Mouse (Mus musculus) heart, postnatal 25 days (tissue): ENCODE results near the gene Scfd2. TPM values are rescaled to one million over a fixed set of nuclear protein-coding genes. Genes with fewer than 3 reads are reported as not detected.

ENCODE experiments used
- DNase-seq: peaks from one replicate; pipeline ENCODE4 v3.0.0; 2022; ENCODE audit warnings: low spot score
- intact Hi-C: fragments of 180-260 bp; cut with DNase I; formaldehyde crosslinking; loops from one replicate; pipeline ENCODE4 v1.15.1; 2025
- total RNA-seq, 2 experiments: library from RNA; stranded (reverse); gene quantifications; 2 replicates each; pipeline ENCODE4 v1.2.3; 2021

The Scfd2 gene
- total RNA-seq, 2 experiments from 2014 or later: 11.4 to 12.9 TPM

- intact Hi-C loops: no loop called here
- DNase-seq: no peak
Measured at GRCm38 (mm10) chr5:74254996-74255395, 276.6 kb downstream of the Scfd2 start.

DNA sequence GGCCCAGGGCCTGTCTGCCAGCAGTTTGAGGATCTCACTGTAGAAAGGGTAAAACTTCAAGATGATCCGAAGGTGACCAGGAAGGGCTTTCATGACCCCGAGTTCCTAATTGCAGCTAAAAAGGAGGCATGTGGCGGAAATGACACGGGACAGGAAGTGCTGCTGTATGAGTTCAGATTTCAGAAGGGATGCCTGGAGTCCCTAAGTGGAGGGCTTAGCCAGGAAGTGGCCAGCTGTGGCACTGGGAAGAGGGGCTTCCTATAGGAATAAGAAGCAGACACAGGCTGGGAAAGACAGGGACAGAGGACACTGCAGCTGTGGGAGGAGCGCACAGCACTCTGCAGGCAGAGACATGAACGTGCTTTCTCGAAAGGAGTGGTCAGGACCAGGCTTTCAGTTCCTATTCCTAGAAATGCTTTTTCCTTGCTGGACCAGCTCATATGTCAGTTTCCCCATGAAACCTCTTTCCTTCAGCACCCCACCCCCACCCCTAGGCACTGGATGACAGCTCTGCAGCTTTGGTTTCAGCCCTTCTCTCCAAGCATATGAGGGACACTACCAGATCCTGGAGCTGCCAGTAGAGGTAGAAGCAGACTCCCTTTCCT lies 277.7 kb downstream of the Scfd2 start:
- intact Hi-C loops: no loop called here
- no peak for DNase-seq

- intact Hi-C loops: no loop called here
- DNase-seq: no peak
Measured at GRCm38 (mm10) chr5:74252672-74253286, 278.8 kb downstream of the Scfd2 start.

DNA sequence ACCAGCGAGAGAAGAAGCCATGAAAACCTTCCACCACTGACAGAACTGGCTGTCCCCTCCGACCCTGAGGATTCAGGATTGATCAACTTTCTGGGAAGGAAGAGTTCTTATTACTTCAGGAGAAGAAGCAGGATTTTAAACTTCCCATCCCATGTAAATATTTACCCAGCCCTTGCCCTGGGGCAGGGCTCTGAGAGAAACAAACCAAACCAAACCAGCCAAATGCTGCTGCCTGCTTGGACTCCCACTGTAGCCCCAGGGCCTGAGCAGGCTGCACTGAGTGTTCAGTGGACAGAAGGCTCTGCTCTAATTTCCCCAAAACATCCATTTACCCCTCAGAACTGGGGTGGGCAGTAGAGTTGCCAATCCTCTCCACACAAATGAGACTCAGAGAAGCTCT lies 280.6 kb downstream of the Scfd2 start:
- no peak for DNase-seq
- intact Hi-C loops: no loop called here

DNA sequence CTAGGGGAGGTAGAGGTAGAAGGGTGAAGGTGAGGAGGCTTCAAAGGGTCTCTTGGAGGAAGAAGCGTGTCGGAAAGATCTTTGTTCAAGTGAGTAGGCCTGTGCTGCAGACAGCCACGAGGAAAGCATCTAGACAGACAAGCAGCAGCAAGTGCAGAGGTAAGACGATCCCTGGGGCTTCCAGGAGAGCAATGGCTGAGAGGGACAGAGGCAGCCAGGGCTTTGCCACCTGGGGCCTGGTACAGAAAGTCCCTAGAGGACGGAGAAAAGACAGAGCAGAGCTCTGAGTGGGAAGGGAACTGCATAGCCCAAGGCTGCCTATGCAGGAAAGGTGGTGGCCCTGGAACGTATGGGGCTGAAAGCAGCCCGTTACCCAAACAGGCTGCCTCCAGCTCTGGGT lies 281.3 kb downstream of the Scfd2 start:
- intact Hi-C loops: no loop called here
- no peak for DNase-seq

DNA sequence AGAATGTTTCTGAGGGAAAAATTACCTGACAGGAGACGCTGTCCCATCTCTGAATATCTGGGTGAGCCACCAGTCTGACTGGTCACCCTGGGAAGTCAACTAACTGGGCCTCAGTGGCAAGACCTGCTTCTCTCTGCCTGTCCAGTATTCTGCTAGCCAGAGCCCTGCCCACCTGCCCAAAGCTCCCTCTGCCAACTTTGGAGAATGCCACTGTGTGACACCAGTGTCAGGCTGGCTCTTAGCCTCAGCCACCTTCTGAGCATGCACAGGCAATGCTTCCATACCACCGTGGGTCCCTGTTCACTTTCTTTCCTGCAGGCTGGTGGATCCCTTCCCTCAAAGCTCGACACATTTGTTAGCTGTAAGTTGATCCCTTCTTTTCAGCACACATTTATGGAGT lies 281.8 kb downstream of the Scfd2 start:
- no peak for DNase-seq
- intact Hi-C loops: no loop called here

GRCm38 (mm10) chr5:74246971-74247370 lies 284.6 kb downstream of the Scfd2 start:
- intact Hi-C loops: no loop called here
- no peak for DNase-seq

GRCm38 (mm10) chr5:74246453-74246852 lies 285.1 kb downstream of the Scfd2 start:
- DNase-seq: no peak
- intact Hi-C loops: no loop called here

GRCm38 (mm10) chr5:74245641-74246145 lies 285.9 kb downstream of the Scfd2 start:
- intact Hi-C loops: loop anchor here (2.0 kb wide), 1 partner anchor 19 kb away; no protein-coding TSS in a partner anchor
- DNase-seq: no peak

- intact Hi-C loops: loop anchor here (2.0 kb wide), 1 partner anchor 20 kb away; no protein-coding TSS in a partner anchor
- DNase-seq: no peak
Measured at GRCm38 (mm10) chr5:74244406-74245019, 287.0 kb downstream of the Scfd2 start.

- DNase-seq: no peak
- intact Hi-C loops: no loop called here
Measured at GRCm38 (mm10) chr5:74242654-74243053, 288.9 kb downstream of the Scfd2 start.

DNA sequence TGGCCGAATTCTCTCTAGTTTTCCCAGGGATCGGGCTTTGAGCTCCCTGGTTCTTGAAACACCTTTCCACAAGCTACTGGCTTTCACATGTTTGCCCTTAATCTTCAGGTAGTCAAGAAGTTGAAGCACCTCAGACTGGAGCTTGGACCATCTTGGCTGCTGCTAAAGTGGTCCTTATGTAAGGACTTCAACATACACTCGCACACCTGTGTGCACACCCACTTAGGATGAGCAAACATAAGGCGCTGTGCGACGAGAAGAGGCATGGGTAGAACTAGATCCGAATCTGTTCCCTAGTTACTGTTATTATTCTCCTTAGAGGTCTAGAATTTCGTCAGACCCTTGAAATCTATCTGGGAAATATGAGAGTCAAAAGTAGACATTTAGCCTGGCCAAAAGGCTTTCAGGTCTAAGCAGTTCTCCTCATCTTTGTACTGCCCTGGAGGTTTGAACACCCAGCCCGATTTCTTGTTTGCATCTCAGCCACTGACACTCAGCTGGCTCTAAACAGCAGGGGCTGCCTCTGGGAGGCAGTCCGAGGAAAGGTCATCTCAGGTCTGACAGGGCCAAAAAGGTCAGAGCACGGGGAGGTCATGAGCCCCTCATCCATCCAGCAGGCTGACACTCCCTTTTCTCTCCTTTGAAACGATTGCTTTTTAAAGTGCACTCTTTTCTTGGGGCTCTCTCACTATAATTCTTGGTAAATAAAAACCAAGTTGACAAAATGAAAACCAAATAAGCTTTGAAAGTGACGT lies 290.5 kb downstream of the Scfd2 start:
- no peak for DNase-seq
- intact Hi-C loops: no loop called here

- intact Hi-C loops: no loop called here
- no peak for DNase-seq
Measured at GRCm38 (mm10) chr5:74240298-74240697, 291.3 kb downstream of the Scfd2 start.

DNA sequence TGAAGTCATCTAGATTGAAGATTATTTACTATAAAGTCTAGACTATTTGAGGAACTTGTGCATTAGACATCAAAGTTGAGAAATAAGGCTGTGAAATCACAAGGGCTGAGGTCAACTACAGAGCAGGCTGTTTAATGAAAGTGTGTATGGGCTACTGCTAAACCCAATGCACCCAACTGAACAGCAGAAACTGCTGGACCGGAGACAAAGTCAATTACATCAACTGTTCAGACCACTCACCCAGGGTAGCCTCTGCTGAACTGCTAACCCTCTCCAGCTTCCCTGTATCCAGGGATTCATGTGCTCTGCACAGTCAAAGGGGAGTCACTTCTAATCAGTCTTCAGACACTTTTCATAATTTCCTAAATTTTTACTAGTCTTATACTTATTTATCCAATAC lies 292.2 kb downstream of the Scfd2 start:
- DNase-seq: no peak
- intact Hi-C loops: no loop called here

DNA sequence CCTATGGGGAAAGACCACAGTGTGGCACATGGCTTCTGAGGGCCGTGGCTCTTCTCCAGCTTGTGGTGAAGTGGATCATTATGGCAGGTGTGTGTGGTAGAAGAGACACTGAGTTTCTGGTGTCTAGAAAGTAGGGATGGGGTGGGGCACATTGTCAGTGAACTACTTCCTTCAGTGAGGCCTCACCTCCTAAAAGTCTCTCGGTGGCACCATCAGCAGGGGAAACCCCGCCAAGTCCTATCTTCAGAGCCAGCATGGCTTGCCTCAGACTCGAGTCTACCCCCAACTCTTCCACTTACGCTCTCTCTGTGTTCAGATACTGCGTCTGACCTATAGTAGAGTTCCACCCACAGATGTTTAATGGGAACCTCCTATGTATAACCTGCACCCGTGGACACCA lies 297.8 kb downstream of the Scfd2 start:
- no peak for DNase-seq
- intact Hi-C loops: no loop called here

DNA sequence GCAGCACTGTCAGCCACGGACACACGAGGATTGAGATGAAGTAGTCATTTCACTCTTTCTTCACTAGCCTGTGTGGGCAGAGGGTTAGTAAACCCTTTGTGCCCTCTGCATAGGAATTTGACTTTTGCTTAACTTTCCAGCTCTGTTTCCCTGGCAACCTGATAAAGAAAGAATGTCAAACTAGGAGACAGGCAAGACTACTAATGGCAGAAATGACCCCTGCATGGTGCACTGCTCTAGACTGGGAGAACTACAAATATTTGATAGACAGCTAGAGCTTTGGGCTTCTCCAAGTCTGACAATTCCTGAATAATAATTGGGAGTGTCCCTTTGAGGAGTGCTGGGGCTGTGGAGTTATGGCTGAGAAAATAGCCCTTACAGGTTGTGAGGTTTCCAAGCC lies 301.0 kb downstream of the Scfd2 start:
- intact Hi-C loops: no loop called here

DNA sequence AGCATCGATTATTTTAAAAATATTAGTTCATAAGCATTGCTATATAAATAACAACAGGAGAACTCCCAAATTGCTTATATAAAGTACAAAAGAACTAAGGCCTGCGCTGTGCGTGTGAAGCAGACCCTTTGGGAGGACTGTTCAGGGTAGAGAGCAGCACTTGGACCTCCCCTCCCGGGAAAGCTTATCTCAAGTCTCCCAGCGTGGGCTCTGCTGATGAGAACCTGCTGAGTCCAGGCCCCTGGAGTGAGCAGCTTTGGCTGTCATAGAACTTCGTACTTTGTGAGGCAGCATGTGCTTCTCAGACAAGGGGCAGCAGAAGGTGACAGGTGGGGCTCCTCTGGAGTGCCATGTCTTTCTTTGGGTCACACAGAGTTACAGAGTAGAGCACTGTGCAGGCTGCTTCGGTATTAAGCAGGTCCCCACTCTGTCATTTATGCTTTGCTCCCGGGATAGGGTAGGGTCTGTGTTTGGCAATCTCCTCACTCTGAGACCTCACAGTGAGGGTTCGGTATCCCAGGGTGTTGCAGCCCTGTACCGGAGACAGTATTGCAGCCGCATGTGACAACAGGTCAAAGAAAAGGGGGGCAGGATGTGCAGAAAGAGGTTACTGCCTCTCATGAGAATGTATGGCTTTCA lies 301.7 kb downstream of the Scfd2 start:
- intact Hi-C loops: no loop called here

More for the DNA sequence above, 301.0 kb downstream of the Scfd2 start:
- DNase-seq: no peak

GRCm38 (mm10) chr5:74228938-74229337 lies 302.6 kb downstream of the Scfd2 start:
- intact Hi-C loops: no loop called here
- DNase-seq: no peak

More for the DNA sequence above, 301.7 kb downstream of the Scfd2 start:
- DNase-seq: no peak

DNA sequence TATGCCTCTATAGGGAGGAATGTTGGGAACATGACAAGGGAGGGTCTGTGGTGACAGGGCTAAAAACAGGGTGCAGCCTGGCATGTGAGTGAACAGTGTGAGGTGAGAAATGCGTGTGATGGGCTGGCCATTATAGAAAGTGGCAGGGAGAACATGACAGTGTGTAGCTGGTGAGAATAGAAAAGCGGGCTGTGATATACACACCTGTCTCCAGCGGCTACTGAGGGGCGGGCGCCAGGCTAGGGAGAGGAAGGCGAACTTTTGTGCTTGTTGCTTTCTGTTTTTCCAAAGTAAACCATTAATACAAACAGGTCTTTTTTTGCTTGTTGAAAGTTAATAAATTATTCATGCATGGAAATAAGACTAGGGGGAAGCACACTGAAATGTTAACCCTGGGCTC lies 304.2 kb downstream of the Scfd2 start:
- DNase-seq: no peak
- intact Hi-C loops: no loop called here

DNA sequence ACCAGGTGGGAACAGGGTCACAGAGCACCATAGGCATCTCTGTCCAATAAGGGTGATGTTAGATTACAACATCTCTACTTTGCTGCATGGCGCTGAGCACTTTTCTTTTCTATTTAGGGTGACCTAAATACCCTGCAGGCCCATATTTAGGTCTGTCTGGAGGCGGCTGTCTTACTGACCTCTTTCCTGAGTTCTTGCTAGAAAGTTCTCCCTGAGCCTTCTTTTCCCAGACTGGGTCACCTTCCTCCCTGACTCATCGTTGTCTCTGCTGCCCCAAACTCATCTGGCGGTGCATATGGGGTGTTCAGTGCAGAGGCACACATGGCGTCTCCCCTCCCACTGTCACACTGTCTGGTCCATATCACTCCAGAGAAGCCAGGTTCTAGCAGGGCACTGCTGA lies 305.4 kb downstream of the Scfd2 start:
- intact Hi-C loops: no loop called here
- no peak for DNase-seq
